Mouse (Mus musculus) gastrocnemius, postnatal 36 days (tissue): ENCODE results near the gene Rnf208. TPM values are rescaled to one million over a fixed set of nuclear protein-coding genes. Genes with fewer than 3 reads are reported as not detected.

Source experiments
- DNase-seq, 2 experiments: peaks; one replicate each; pipeline ENCODE4 v3.0.0; 2022
- intact Hi-C: fragments of 180-260 bp; cut with DNase I; formaldehyde crosslinking; loops from one replicate; pipeline ENCODE4 v1.15.1; 2025
- long read RNA-seq, 2 experiments: library from polyadenylated mRNA; stranded (forward); transcript quantifications; one replicate each; pipeline ENCODE4 v2.0.0; 2021
- total RNA-seq, 2 experiments: library from RNA; stranded (reverse); gene quantifications; 2 replicates each; pipeline ENCODE4 v1.2.3; 2021

The Rnf208 gene
- under 1 TPM; 0.84 to 0.91 TPM for total RNA-seq
- long read RNA-seq, experiment 1, partial matches to known transcripts: 0 of 3 reads
- long read RNA-seq, experiment 1, other reads (novel, unspliced or antisense): 0 of 3 reads
- long read RNA-seq, experiment 2: 0 reads

- DNase-seq: no peak
- intact Hi-C loops: no loop called here
These were observed at the start of gene Rnf208, which contains the start of gene Cysrt1 for GRCm38 (mm10) chr2:25242101-25242506. Gene Rnf208 (plus strand): TSS chr2:25242255. Gene Cysrt1 (minus strand): TSS chr2:25242452.

GRCm38 (mm10) chr2:25193330-25193770 is 48.7 kb upstream of the Rnf208 start:
- DNase-seq: peak; percentile 79 to 84

GRCm38 (mm10) chr2:25194006-25194405 is 48.0 kb upstream of the Rnf208 start:
- intact Hi-C loops: loop anchor here (2.0 to 5.0 kb wide), 2 partner anchors 78 to 101 kb away; partner anchors contain the start of genes Anapc2 and Ssna1

More at GRCm38 (mm10) chr2:25193330-25193770, 48.7 kb upstream of the Rnf208 start:
- intact Hi-C loops: loop anchor here (1.0 to 5.0 kb wide), 2 partner anchors 35 to 79 kb away; partner anchors contain the start of genes Anapc2 and Ssna1

GRCm38 (mm10) chr2:25194486-25195171 is 47.4 kb upstream of the Rnf208 start:
- intact Hi-C loops: loop anchor here (2.0 to 5.0 kb wide), 2 partner anchors 78 to 100 kb away; partner anchors contain the start of genes Anapc2 and Ssna1
- DNase-seq: no peak

More at GRCm38 (mm10) chr2:25194006-25194405, 48.0 kb upstream of the Rnf208 start:
- no peak for DNase-seq

GRCm38 (mm10) chr2:25195211-25196156 is 46.6 kb upstream of the Rnf208 start:
- no peak for DNase-seq
- intact Hi-C loops: loop anchor here (2.0 kb wide), 1 partner anchor 99 kb away; no protein-coding TSS in a partner anchor

GRCm38 (mm10) chr2:25196172-25196954 is 45.7 kb upstream of the Rnf208 start, which contains the start of gene Tor4a:
Gene Tor4a (minus strand): TSS chr2:25196886.
- intact Hi-C loops: no loop called here
- DNase-seq: peak; percentile 55 to 64

- no peak for DNase-seq
- intact Hi-C loops: no loop called here
These were observed 44.9 kb upstream of the Rnf208 start for GRCm38 (mm10) chr2:25197191-25197590.

- intact Hi-C loops: no loop called here
- no peak for DNase-seq
These were observed 44.1 kb upstream of the Rnf208 start for GRCm38 (mm10) chr2:25197946-25198345.

GRCm38 (mm10) chr2:25200631-25201030 is 41.4 kb upstream of the Rnf208 start:
- DNase-seq: no peak
- intact Hi-C loops: no loop called here

- intact Hi-C loops: no loop called here
- no peak for DNase-seq
These were observed 38.3 kb upstream of the Rnf208 start for GRCm38 (mm10) chr2:25203631-25204214.

GRCm38 (mm10) chr2:25207593-25207992 is 34.5 kb upstream of the Rnf208 start:
- no peak for DNase-seq
- intact Hi-C loops: no loop called here

GRCm38 (mm10) chr2:25210686-25211085 is 31.4 kb upstream of the Rnf208 start:
- no peak for DNase-seq
- intact Hi-C loops: no loop called here

GRCm38 (mm10) chr2:25211121-25211670 is 30.9 kb upstream of the Rnf208 start, which contains the start of gene Nelfb:
Gene Nelfb (minus strand): TSS chr2:25211489.
- intact Hi-C loops: no loop called here
- DNase-seq: peak; percentile 89 to 92

GRCm38 (mm10) chr2:25213266-25213865 is 28.7 kb upstream of the Rnf208 start:
- DNase-seq: no peak
- intact Hi-C loops: no loop called here

GRCm38 (mm10) chr2:25214444-25214843 is 27.6 kb upstream of the Rnf208 start, which contains the start of gene Stpg3:
Gene Stpg3 (minus strand): TSS chr2:25214637.
- intact Hi-C loops: no loop called here
- DNase-seq: no peak

GRCm38 (mm10) chr2:25217666-25218065 is 24.4 kb upstream of the Rnf208 start:
- DNase-seq: no peak
- intact Hi-C loops: no loop called here

GRCm38 (mm10) chr2:25218445-25218844 is 23.6 kb upstream of the Rnf208 start, which contains the start of gene Fam166a:
Gene Fam166a (plus strand): TSS chr2:25218745.
- intact Hi-C loops: no loop called here

GRCm38 (mm10) chr2:25221331-25221772 is 20.7 kb upstream of the Rnf208 start:
- DNase-seq: no peak
- intact Hi-C loops: no loop called here

More at GRCm38 (mm10) chr2:25218445-25218844, 23.6 kb upstream of the Rnf208 start, which contains the start of gene Fam166a:
- DNase-seq: no peak
